Mouse (Mus musculus): Measurements from ENCODE around the gene Emid1.
A peak's percentile ranks its signal among the peaks of the same experiment; 100 is the strongest.

Emid1 gene

DNA sequence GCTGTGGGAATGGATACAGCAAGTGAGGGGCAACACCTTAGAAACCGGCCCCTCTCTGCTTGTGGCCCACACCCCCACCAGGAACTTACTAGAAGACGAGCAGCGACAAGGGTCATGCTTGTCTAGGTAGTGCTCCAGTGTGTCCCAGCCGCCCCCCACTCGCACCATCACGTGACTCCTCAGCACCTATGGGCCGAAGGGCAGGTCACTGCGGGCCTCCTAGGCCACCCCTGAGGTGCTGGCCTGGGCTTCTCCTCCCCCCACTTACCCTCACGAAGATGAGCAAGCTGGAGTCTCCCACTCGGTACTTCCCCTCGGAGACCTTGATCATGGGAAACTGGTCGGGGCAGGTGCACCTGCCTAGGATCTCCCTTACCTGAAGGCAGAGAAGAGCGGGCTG, 89.7 kb downstream of the Emid1 start:
- DNase-seq: no peak

DNA sequence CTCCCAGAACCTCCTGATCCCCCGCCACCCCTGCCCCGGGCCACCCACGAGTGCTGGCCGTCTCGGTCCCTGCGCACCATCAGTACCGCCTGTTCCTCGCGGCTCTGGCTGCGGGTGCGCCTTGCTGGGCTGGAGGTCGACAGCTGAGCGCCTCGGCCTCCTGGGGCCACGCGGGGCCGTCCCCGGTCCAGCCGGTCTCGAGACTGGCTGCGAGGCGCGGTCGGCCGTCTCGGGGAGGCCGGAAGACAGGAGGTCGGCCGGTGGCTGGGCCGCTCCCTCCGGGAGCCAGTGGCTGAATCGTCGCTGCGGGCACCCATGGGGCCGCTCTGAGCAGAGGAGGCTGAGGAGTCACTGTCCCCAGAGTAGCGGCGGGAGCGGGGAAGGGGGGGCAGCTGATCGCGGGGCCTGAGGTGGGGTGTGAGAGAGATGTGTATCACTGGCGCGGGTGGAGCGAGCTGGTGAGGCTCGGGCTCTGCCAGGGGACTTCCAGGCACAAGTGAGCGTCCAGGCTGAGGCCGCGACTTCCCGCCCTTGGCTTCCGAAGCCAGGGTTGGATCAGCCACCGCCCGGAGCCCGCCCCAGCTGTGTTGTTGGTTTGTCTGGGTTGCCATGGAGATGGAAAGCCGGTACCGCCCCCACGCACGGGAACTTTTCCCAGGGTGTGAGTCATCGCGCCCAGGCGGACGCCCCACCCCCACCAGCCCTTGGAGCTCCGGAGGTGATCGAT, 90.5 kb downstream of the Emid1 start:
- DNase-seq: peak; percentile 56 to 63

DNA sequence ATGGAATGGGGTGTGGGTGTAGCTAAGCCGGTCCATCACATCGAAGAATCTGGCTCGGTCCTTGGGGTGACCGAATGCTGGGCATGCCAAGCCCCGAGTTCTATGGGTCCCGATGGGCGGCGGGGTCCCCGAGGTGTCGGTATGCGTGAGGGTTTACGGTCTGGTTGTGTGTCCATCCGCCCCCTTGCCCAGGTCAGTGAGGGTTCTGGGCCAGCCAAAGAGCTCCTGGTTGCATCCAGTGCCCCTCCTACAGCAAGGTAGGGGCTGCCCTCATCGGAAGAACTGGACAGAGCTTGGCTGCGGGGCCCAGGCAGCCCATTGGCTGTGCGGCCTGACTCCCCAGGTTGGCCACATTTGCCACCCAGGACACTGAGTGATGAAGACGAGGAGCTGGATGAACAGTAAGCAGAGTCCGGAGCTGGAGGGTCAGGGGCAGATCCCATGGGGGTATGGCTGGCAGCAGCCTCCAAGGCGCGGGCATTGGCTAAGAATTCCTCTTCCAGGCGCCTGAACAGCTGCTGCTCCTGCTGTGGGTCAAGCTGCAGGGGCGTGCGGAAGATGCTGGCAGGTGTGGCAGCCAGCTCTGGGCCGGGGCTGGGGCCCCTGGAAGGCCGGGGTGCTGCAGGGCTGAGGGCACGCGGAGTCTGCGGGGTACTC, 91.2 kb downstream of the Emid1 start:
- no peak for DNase-seq

- DNase-seq: peak; percentile 13 to 41
These were observed 92.3 kb downstream of the Emid1 start for GRCm38 (mm10) chr11:5059704-5060156.

GRCm38 (mm10) chr11:5059230-5059629, 92.8 kb downstream of the Emid1 start:
- DNase-seq: no peak

DNA sequence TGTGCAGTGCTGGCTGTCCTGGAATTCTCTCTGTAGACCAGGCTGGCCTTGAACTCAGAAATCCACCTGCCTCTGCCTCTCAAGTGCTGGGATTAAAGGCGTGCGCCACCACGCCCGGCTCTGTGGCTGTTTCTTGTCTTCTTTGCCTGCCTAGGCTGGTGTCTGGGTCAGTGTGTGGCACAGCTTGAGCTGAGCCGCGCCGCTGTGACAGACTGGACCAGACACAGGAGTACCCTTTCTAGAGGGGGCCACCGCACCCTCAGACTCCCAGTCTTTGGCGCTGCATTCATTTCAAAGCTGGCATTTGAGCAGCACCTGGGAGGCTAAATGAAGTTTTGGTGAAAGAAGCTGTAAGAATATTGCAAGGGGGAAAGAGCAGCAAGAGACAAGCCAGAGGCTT, 93.3 kb downstream of the Emid1 start:
- no peak for DNase-seq

- DNase-seq: peak; percentile 73
These were observed 94.0 kb downstream of the Emid1 start, which contains the start of gene Rasl10a for GRCm38 (mm10) chr11:5057856-5058641. Rasl10a (plus strand) TSS chr11:5058128.

GRCm38 (mm10) chr11:5057541-5057855, 94.6 kb downstream of the Emid1 start:
- DNase-seq: no peak

DNA sequence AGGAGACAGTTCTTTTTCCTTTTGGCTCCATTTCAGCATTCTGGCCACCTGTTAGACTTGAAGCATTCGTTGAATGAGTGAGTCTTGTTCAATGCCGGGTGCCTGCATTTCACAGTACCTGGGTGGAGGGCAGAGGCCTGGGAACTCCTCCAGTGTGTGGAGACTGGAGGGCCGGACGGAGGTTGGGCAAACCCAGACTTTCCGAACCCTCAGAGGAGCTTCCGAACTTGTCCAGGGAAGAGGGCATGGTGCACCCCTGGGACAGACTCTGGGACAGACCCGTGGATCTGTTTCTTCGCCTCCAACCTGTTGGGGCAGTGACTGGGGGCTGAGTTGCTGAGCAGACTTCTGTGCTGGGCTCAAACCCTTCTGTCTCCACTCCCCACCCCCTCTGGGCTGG, 95.0 kb downstream of the Emid1 start:
- no peak for DNase-seq
